Mouse (Mus musculus): Measurements from ENCODE around the gene Arg1.

The Arg1 gene

GRCm38 (mm10) chr10:24926962-24927720 is at the start of gene Arg1:
Gene Arg1, minus strand, starts transcription at chr10:24927484.
- no peak for DNase-seq (ENCODE audit: low spot score in 2 of 2)

GRCm38 (mm10) chr10:24973845-24974514 is 46.7 kb upstream of the Arg1 start:
- DNase-seq (ENCODE audit: low spot score in 2 of 2): no peak

GRCm38 (mm10) chr10:24973385-24973784 is 46.1 kb upstream of the Arg1 start:
- no peak for DNase-seq (ENCODE audit: low spot score in 2 of 2)

GRCm38 (mm10) chr10:24972923-24973322 is 45.6 kb upstream of the Arg1 start:
- DNase-seq (ENCODE audit: low spot score in 2 of 2): no peak

GRCm38 (mm10) chr10:24965821-24966550 is 38.7 kb upstream of the Arg1 start:
- DNase-seq (ENCODE audit: low spot score in 2 of 2): no peak

- no peak for DNase-seq (ENCODE audit: low spot score in 2 of 2)
These were observed 34.6 kb upstream of the Arg1 start for GRCm38 (mm10) chr10:24961889-24962288.

- no peak for DNase-seq (ENCODE audit: low spot score in 2 of 2)
These were observed 33.8 kb upstream of the Arg1 start for GRCm38 (mm10) chr10:24961112-24961511.

GRCm38 (mm10) chr10:24959043-24959916 is 32.0 kb upstream of the Arg1 start:
- DNase-seq (ENCODE audit: low spot score in 2 of 2): no peak

- DNase-seq (ENCODE audit: low spot score in 2 of 2): no peak
These were observed 31.2 kb upstream of the Arg1 start for GRCm38 (mm10) chr10:24958280-24959042.

- DNase-seq (ENCODE audit: low spot score in 2 of 2): no peak
These were observed 26.6 kb upstream of the Arg1 start for GRCm38 (mm10) chr10:24953876-24954275.

GRCm38 (mm10) chr10:24952549-24952948 is 25.3 kb upstream of the Arg1 start:
- DNase-seq (ENCODE audit: low spot score in 2 of 2): no peak

GRCm38 (mm10) chr10:24951575-24951974 is 24.3 kb upstream of the Arg1 start:
- no peak for DNase-seq (ENCODE audit: low spot score in 2 of 2)

GRCm38 (mm10) chr10:24950223-24950622 is 22.9 kb upstream of the Arg1 start:
- DNase-seq (ENCODE audit: low spot score in 2 of 2): no peak

GRCm38 (mm10) chr10:24948278-24948677 is 21.0 kb upstream of the Arg1 start:
- DNase-seq (ENCODE audit: low spot score in 2 of 2): no peak

GRCm38 (mm10) chr10:24947871-24948270 is 20.6 kb upstream of the Arg1 start:
- DNase-seq (ENCODE audit: low spot score in 2 of 2): no peak

GRCm38 (mm10) chr10:24930143-24930542 is 2.9 kb upstream of the Arg1 start:
- no peak for DNase-seq (ENCODE audit: low spot score in 2 of 2)

- DNase-seq (ENCODE audit: low spot score in 2 of 2): no peak
These were observed 788 bp upstream of the Arg1 start for GRCm38 (mm10) chr10:24928072-24928471.

- DNase-seq (ENCODE audit: low spot score in 2 of 2): no peak
These were observed 904 bp downstream of the Arg1 start for GRCm38 (mm10) chr10:24926380-24926779.

GRCm38 (mm10) chr10:24924296-24924695 is 3.0 kb downstream of the Arg1 start:
- no peak for DNase-seq (ENCODE audit: low spot score in 2 of 2)

GRCm38 (mm10) chr10:24922977-24923376 is 4.3 kb downstream of the Arg1 start:
- DNase-seq (ENCODE audit: low spot score in 2 of 2): no peak

- DNase-seq (ENCODE audit: low spot score in 2 of 2): no peak
These were observed 11.8 kb downstream of the Arg1 start for GRCm38 (mm10) chr10:24915486-24915885.
